Mouse (Mus musculus) limb, embryonic 12.5 days (tissue): Measurements from ENCODE around the gene Phf1. TPM values are rescaled to one million over a fixed set of nuclear protein-coding genes. Genes with fewer than 3 reads are reported as not detected.

Experiments
- ATAC-seq: fragments of 200-750 bp; cut with Nextera tagmentation; 2 replicates; pipeline ENCODE4 v1.8.0; 2017; ENCODE audit warnings: low read depth, moderate TSS enrichment; ENCODE audit not compliant: insufficient number of reproducible peaks, insufficient read depth, low FRiP score, low TSS enrichment
- H3K27ac ChIP-seq: fragments of 300-500 bp; sonication (generic); 2 replicates; pipeline ENCODE4 v1.5.1; 2016; ENCODE audit warnings: mild to moderate bottlenecking, moderate library complexity
- H3K27me3 ChIP-seq: fragments of 300-500 bp; sonication (generic); 2 replicates; pipeline ENCODE4 v1.6.1; 2016; ENCODE audit warnings: mild to moderate bottlenecking, moderate library complexity
- H3K36me3 ChIP-seq: fragments of 300-500 bp; sonication (generic); 2 replicates; pipeline ENCODE4 v1.6.1; 2016; ENCODE audit warnings: mild to moderate bottlenecking, moderate library complexity
- H3K4me1 ChIP-seq: fragments of 300-500 bp; sonication (generic); replicated peaks from 2 replicates; pipeline ENCODE4 v1.6.1; 2016
- H3K4me2 ChIP-seq: fragments of 300-500 bp; sonication (generic); 2 replicates; pipeline ENCODE4 v1.6.1; 2016; ENCODE audit warnings: mild to moderate bottlenecking, moderate library complexity
- H3K4me3 ChIP-seq: fragments of 300-500 bp; sonication (generic); replicated peaks from 2 replicates; pipeline ENCODE4 v1.5.1; 2016; ENCODE audit warnings: mild to moderate bottlenecking
- H3K9ac ChIP-seq: fragments of 300-500 bp; sonication (generic); replicated peaks from 2 replicates; pipeline ENCODE4 v1.6.1; 2016; ENCODE audit warnings: mild to moderate bottlenecking, moderate library complexity
- H3K9me3 ChIP-seq: fragments of 300-500 bp; sonication (generic); 2 replicates; pipeline ENCODE4 v1.6.1; 2016; ENCODE audit warnings: mild to moderate bottlenecking, moderate library complexity
- WGBS: fragments of 180-500 bp; shearing (Covaris S2); methylation state at CpG from one replicate; pipeline ENCODE4 v1.1.7; 2016; 5-methylcytosine and 5-hydroxymethylcytosine counted together
- polyA plus RNA-seq: library from polyadenylated mRNA; unstranded; fragments of >200 nt; fragmentation: Nextera tagmentation; extraction: Ambion mirVana; gene quantifications from 2 replicates; pipeline ENCODE4 v1.2.1, GENCODE M21; 2016

The Phf1 gene
- polyA plus RNA-seq, 1 experiment from 2014 or later = 10.7 TPM

DNA sequence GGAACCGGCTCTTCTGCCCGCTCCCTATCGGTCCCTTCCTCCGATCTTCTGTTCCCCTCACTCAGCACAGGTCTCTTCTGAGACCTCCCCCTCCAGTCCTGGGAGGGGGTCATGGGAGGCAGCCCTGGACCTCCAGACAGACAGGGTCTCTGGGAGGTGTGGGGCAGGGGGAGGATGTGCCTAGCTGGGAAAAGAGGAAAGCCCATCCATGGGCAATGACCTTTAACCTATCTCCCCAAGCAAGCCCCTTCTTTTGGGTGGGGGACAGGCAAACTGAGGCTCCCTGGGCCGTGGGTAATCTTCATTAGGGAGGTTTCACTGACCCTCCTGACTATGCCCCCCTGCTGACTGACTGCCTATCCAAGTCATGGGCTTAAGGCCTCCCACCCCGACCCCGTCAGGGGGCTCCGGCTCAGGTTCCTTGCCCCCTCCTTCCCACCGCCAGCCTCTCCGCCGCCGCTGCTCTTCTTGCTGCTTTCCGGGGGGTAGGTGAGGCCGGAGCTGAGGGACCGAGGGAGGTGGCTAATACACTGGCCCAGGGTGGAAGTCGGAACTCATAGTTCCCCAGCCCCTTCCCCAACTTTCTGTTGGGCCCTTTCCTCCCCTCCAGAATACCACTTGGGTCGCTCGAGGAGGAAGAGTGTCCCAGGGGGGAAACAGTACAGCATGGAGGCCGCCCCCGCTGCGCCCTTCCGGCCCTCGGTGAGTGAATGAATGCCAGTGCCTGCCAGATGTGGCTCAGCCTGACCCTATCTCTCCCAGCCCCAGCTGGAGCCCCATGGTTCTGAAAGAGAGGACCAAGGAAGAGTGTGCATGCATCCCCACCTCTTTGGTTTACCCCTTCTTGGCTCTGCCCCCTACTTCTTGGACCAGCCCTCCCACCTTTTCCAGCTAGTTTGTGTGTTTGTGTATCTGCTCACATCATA, 19.4 kb downstream of the Phf1 start:
- Histone ChIP-seq H3K4me3 (peak overlapping the region; percentile 46), H3K4me2 (peak overlapping the region; percentile 92), H3K4me1 (peaks cover 58% of the 10 kb centered on the region), H3K27ac (peak overlapping the region; percentile 81), H3K27me3 (no peaks in the 10 kb centered on the region; the same call in 1 of the 2 replicates), H3K36me3 (peaks cover 27% of the 10 kb centered on the region), H3K9me3 (no peaks in the 10 kb centered on the region), H3K9ac (peak overlapping the region; percentile 66)
- ATAC-seq = peak; percentile 45; the same call in 1 of the 2 replicates
- 4% methylated on average over 22 of the region's 23 CpGs for WGBS

DNA sequence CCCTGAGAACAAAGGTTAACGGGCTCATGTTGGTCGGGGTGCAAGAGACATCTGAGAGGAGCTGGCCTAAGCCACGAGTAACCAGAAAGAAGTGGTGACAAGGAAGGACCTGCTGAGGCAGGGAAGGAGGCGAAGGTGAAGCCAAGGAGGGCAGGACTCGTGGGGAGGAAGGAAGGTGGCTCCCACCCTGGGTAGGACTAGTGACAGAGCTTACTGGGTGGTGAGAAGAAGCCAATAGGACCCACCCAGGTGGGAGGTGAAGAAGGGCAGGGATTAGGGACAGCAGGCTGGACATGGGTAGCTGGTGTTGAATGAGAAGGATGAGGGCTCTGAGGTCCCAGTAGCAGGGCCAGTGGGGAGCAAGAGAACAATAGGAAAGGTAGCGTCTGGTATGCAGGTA, 20.3 kb downstream of the Phf1 start:
- Histone ChIP-seq H3K9me3 (no peaks in the 10 kb centered on the region), H3K27me3 (no peaks in the 10 kb centered on the region; the same call in 1 of the 2 replicates), H3K4me1 (peaks cover 52% of the 10 kb centered on the region), H3K4me2 (peak overlapping the region; percentile 92), H3K36me3 (peaks cover 37% of the 10 kb centered on the region), H3K4me3 (peak overlapping the region; percentile 46), H3K27ac (0 out of 2 replicates have a peak overlapping the region, but pooled peaks have one; percentile 81), H3K9ac (peak overlapping the region; percentile 66)
- 22% methylated on average over 6 of the region's 6 CpGs for WGBS
- no peak for ATAC-seq

DNA sequence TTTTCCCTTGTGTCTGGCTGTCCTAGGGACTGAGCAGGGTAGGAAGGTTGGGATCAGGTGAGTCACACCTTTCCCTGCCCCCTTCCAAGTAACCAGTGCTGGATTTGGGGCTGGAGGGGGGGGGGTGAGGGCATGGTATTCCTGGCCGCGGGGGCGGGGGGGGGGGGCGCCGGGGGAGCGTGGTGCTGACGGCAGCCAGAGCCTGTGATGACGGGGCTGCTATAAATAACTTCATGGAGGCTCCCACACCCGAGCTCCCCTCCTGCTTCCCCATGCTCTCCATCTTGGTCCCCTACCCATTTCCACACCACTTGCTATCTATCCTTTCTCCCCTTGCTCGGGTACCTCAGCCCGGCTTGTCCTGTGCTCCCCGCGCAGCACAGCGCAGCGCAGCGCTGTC, 20.9 kb downstream of the Phf1 start:
- 17% methylated on average over 11 of the region's 16 CpGs for WGBS

DNA sequence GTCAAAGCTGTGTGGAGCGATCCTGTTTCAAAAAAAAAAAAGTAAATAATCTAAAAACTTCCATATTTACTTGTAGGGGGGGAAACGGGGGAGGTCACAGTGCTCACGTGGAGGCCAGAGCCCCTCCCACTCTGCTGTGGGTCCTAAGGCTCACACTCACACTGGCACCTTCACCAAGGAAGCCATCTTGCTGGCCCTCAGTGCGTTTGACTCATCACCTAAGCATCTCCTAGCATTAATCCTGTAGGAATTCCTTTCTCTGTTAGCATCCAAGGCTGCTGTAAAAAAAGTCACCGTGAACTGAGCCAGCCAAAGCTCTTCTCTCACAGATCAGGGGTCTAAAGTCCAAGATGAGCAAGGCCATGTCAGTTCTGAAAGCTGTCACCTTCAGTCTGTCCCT, 23.5 kb downstream of the Phf1 start:
- no peaks in the 10 kb centered on the region for H3K9me3 ChIP-seq
- no peak overlapping the region for H3K4me3 ChIP-seq
- H3K27me3 ChIP-seq = no peaks in the 10 kb centered on the region; the same call in 1 of the 2 replicates
- H3K4me2 ChIP-seq = no peak overlapping the region
- no peak for ATAC-seq
- H3K36me3 ChIP-seq = peaks cover 68% of the 10 kb centered on the region
- H3K27ac ChIP-seq = no peak overlapping the region
- H3K9ac ChIP-seq = no peak overlapping the region
- H3K4me1 ChIP-seq = peaks cover 25% of the 10 kb centered on the region
- 87% methylated on average over 5 of the region's 5 CpGs for WGBS

More for the DNA sequence above, 20.9 kb downstream of the Phf1 start:
- Histone ChIP-seq H3K9me3 (no peaks in the 10 kb centered on the region), H3K9ac (peak overlapping the region; percentile 66), H3K4me2 (peak overlapping the region; percentile 92), H3K36me3 (peaks cover 43% of the 10 kb centered on the region), H3K4me1 (peaks cover 51% of the 10 kb centered on the region), H3K4me3 (peak overlapping the region; percentile 46), H3K27me3 (no peaks in the 10 kb centered on the region; the same call in 1 of the 2 replicates), H3K27ac (peak overlapping the region; percentile 72)
- ATAC-seq = no peak

DNA sequence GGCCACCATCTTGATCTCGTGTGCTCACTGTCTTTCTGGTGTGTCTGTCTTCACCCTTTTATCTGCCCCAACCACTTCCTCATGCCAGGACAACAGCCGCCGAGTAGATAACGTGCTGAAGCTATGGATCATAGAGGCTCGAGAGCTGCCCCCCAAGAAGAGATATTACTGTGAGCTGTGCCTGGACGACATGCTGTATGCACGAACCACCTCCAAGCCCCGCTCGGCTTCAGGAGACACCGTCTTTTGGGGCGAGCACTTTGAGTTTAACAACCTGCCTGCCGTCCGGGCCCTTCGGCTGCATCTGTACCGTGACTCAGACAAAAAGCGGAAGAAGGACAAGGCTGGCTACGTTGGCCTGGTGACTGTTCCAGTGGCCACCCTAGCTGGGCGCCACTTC, 24.0 kb downstream of the Phf1 start:
- Histone ChIP-seq H3K27ac (no peak overlapping the region), H3K36me3 (peaks cover 74% of the 10 kb centered on the region), H3K9me3 (no peaks in the 10 kb centered on the region), H3K9ac (no peak overlapping the region), H3K27me3 (no peaks in the 10 kb centered on the region; the same call in 1 of the 2 replicates), H3K4me1 (peaks cover 23% of the 10 kb centered on the region), H3K4me2 (no peak overlapping the region), H3K4me3 (no peak overlapping the region)
- no peak for ATAC-seq
- 95% methylated on average over 18 of the region's 18 CpGs for WGBS

DNA sequence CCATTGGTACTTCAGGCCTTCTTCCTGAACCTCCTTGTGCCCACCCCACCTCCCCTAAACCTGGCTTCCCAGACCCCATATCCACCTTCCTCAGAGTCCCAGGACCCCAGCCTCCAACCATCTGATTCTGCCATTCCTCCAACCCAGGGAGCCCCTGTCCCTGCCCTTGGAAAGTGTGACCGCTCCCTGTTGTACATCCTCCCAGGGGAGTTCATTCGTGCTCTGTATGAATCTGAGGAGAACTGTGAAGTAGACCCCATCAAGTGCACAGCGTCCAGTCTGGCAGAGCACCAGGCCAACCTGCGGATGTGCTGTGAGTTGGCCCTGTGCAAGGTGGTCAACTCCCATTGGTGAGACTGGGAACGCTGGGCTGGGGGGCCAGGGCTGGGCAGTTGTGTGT, 25.0 kb downstream of the Phf1 start:
- H3K4me2 ChIP-seq = no peak overlapping the region
- peaks cover 13% of the 10 kb centered on the region for H3K4me1 ChIP-seq
- whole genome bisulfite sequencing = 91% methylated on average over 5 of the region's 5 CpGs
- no peaks in the 10 kb centered on the region for H3K9me3 ChIP-seq
- H3K9ac ChIP-seq = no peak overlapping the region
- no peak for ATAC-seq
- no peak overlapping the region for H3K4me3 ChIP-seq
- H3K27me3 ChIP-seq = no peaks in the 10 kb centered on the region; the same call in 1 of the 2 replicates
- H3K36me3 ChIP-seq = peaks cover 84% of the 10 kb centered on the region
- no peak overlapping the region for H3K27ac ChIP-seq

DNA sequence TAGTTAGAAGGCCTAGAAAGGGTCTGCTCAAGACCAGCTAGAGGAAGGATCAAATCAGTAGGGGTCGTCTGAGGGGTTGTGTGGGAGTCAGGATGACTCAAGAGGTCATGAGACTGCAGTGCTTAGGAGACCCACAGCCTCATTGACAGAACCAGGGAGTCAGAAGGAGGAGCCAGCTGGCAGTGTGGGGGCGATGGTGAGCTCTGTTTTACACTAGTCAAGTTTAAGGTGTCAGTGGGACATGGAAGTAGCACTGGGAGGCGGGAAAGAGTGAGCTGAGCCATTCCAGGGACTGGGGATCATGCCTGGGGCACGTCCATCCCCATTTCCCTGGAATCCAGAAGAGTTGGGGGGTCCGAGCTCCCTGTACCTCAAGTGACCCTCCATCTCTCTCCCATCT, 26.0 kb downstream of the Phf1 start:
- no peak for ATAC-seq
- Histone ChIP-seq H3K4me1 (peaks cover 3% of the 10 kb centered on the region), H3K9ac (no peak overlapping the region), H3K9me3 (no peaks in the 10 kb centered on the region), H3K36me3 (peaks cover 93% of the 10 kb centered on the region), H3K27me3 (no peaks in the 10 kb centered on the region), H3K4me3 (no peak overlapping the region), H3K4me2 (no peak overlapping the region), H3K27ac (no peak overlapping the region)
- WGBS = 51% methylated on average over 5 of the region's 5 CpGs

DNA sequence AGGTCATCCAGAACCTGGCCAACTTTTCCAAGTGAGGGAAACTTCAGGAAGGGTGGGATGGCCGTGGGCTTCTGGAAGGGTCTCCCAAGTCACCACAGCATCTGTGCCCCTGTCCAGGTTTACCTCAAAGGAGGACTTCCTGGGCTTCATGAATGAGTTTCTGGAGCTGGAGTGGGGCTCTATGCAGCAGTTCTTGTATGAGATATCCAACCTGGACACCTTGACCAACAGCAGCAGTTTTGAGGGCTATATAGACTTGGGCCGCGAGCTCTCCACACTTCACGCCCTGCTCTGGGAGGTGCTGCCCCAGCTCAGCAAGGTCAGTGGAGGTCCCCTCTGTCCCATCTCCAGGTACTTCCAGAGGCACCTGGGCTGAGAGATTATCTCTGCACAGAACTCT, 27.0 kb downstream of the Phf1 start:
- WGBS = 86% methylated on average over 4 of the region's 4 CpGs
- no peaks in the 10 kb centered on the region for H3K9me3 ChIP-seq
- ATAC-seq = no peak

DNA sequence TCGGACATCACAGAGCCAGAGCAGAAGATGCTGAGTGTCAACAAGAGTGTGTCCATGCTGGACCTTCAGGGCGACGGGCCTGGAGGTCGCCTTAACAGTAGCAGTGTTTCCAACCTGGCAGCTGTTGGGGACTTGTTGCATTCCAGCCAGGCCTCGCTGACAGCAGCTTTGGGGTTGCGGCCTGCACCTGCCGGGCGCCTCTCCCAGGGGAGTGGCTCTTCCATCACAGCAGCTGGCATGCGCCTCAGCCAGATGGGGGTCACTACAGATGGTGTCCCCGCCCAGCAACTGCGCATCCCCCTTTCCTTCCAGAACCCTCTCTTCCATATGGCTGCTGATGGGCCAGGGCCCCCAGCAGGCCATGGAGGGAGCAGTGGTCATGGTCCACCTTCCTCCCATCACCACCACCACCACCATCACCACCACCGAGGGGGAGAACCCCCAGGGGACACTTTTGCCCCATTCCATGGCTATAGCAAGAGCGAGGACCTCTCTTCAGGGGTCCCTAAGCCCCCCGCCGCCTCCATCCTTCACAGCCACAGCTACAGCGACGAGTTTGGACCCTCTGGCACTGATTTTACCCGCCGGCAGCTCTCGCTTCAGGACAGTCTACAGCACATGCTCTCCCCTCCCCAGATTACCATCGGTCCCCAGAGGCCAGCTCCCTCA, 28.9 kb downstream of the Phf1 start:
- Histone ChIP-seq H3K36me3 (peaks cover 98% of the 10 kb centered on the region), H3K4me1 (no peaks in the 10 kb centered on the region), H3K4me2 (no peak overlapping the region), H3K4me3 (no peak overlapping the region), H3K27ac (no peak overlapping the region), H3K9ac (no peak overlapping the region), H3K9me3 (no peaks in the 10 kb centered on the region), H3K27me3 (no peaks in the 10 kb centered on the region)
- ATAC-seq = no peak
- 91% methylated on average over 21 of the region's 21 CpGs for WGBS

More for the DNA sequence above, 27.0 kb downstream of the Phf1 start:
- H3K27me3 ChIP-seq = no peaks in the 10 kb centered on the region
- no peaks in the 10 kb centered on the region; the same call in 1 of the 2 replicates for H3K4me1 ChIP-seq
- H3K4me2 ChIP-seq = no peak overlapping the region
- no peak overlapping the region for H3K27ac ChIP-seq
- no peak overlapping the region for H3K9ac ChIP-seq
- H3K4me3 ChIP-seq = no peak overlapping the region
- peaks cover 98% of the 10 kb centered on the region for H3K36me3 ChIP-seq

DNA sequence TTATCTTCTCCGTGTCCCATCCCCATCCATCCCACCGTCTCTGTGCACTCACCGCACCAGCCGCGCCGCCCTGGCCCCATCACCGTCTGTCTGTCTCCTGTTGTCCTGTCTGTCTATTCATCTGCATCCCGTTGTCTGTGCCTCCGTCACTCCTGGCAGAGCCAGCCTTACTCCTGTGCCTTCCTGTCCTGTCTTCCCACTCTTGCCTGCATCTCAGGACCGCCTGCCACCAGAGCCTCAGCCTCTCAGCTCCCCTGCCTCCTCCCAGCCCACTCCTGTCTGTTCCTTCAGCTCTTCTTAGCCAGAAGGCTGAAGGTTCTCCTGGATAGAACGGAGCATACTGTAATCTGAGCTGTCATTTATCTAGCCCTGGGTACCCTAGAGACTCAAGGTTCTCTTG, 34.1 kb downstream of the Phf1 start:
- 92% methylated on average over 11 of the region's 11 CpGs for WGBS
- Histone ChIP-seq H3K27me3 (no peaks in the 10 kb centered on the region), H3K27ac (no peak overlapping the region), H3K4me1 (peaks cover 12% of the 10 kb centered on the region), H3K9ac (no peak overlapping the region), H3K4me3 (no peak overlapping the region), H3K9me3 (no peaks in the 10 kb centered on the region), H3K36me3 (peaks cover 76% of the 10 kb centered on the region), H3K4me2 (no peak overlapping the region)
- ATAC-seq = no peak

DNA sequence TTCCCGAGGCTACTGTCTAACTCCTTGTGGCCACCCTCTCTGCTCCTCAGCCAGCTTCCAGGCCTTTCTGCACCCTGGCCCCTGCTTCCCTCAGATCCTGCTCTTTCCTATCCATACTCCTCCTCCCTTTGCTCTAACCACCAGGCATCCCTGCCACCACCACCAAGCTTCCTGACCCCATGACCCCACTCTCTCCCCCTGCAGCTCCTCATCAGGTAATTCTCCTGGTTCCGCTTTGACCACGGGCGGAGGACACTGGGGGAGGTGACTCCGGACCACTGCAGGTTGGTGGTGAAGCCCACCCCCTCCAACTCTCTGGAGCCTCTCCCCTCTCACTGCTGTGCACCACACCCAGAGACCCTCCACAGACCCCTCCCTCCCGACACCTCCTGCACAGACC, 34.6 kb downstream of the Phf1 start:
- no peak for ATAC-seq
- Histone ChIP-seq H3K9ac (no peak overlapping the region), H3K36me3 (peaks cover 72% of the 10 kb centered on the region), H3K4me2 (no peak overlapping the region), H3K4me3 (no peak overlapping the region), H3K27ac (no peak overlapping the region), H3K9me3 (no peaks in the 10 kb centered on the region), H3K4me1 (peaks cover 12% of the 10 kb centered on the region), H3K27me3 (no peaks in the 10 kb centered on the region)
- WGBS = 88% methylated on average over 6 of the region's 6 CpGs
